Comparison of ENCODE assay signal across 25 mouse cellular contexts in the genomic region with DNA sequence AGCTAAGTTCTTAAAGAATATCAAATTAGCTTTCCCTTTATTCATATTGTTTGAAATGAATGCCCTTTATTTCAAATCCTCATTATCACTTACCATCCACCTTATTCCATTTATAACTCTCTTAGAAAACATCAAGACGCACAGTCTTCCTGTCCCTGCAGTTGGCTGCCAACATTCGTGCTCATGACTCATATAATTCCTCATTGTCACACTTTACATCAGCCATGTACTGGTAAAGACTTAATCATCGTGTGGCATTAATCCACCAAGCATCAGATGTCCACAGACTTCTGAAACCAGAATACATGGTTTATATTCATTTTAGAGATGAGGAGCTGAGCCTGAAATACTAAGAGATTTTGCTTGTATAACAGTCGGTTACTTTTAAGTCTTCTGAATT.
A peak's percentile ranks its signal among the peaks of the same experiment; 100 is the strongest.
DNase-seq lines count a peak whose midpoint lies in the region; ATAC-seq lines count a peak whose summit lies in the region.
"Had no signal": no experiment of that assay in that cellular context is flagged by ENCODE, and none has a peak within 500 bp of the region (broad histone marks: within the 10 kb centered on the region; RNA-seq: fewer than 3 reads in every experiment).

No protein-coding gene starts in this region.

- H3K4me2 ChIP-seq in hindbrain, embryonic 11.5 days (replicated peaks; ENCODE audit: low read depth, low read length), result no peak overlapping the region
- H3K4me2 ChIP-seq: embryonic facial prominence, embryonic 13.5 days; forebrain, embryonic 15.5 days; heart, embryonic 13.5 days; limb, embryonic 12.5 days; liver, embryonic 12.5 days; lung, embryonic 14.5 days had no signal

- no peak overlapping the region for H3K4me3 ChIP-seq in hindbrain, embryonic 11.5 days (ENCODE audit: low read depth, low read length)
- H3K4me3 ChIP-seq: embryonic facial prominence, embryonic 13.5 days; forebrain, embryonic 15.5 days; heart, embryonic 13.5 days; limb, embryonic 12.5 days; liver, embryonic 12.5 days; midbrain, embryonic 10.5 days had no signal

- H3K9me3 ChIP-seq in hindbrain, embryonic 11.5 days (ENCODE audit: control insufficient read depth, low read length), result no peaks in the 10 kb centered on the region
- H3K9me3 ChIP-seq: embryonic facial prominence, embryonic 13.5 days; forebrain, embryonic 15.5 days; heart, embryonic 13.5 days; limb, embryonic 12.5 days; liver, embryonic 12.5 days; midbrain, embryonic 10.5 days had no signal

- intact Hi-C loops in left cerebral cortex, postnatal 4 days (cut with DNase I), result no loop called here
- intact Hi-C loops in left cerebral cortex, postnatal 25 days (cut with DNase I), result no loop called here

- no peak for ATAC-seq in hindbrain, embryonic 11.5 days (ENCODE audit: low FRiP score)
- ATAC-seq: CD4-positive, CD25-positive, alpha-beta regulatory T cell, adult 4 months; forebrain, embryonic 15.5 days; hindbrain, embryonic 16.5 days; intestine, embryonic 16.5 days; liver, embryonic 12.5 days had no signal

- DNase-seq in frontal cortex, postnatal 36 days (ENCODE audit: low spot score in 2 of 2), result peak; percentile 15 to 36
- DNase-seq in frontal cortex, postnatal 10 days (ENCODE audit: low spot score in 2 of 2), result no peak
- DNase-seq in left cerebral cortex, adult 9 months (ENCODE audit: low spot score in 2 of 2), result peak; percentile 47 to 72
- DNase-seq in left cerebral cortex, postnatal 4 days, result no peak
- DNase-seq in NIH3T3 (ENCODE audit: low read depth), result peak; percentile 20
- peak; percentile 31 to 86 for DNase-seq in left cerebral cortex, postnatal 25 days (ENCODE audit: low spot score in 2 of 2)
- no peak for DNase-seq in hindbrain, embryonic 11.5 days (ENCODE audit: low spot score)
- no peak for DNase-seq in yolk sac, embryonic 10.5 days (ENCODE audit: low spot score)
- DNase-seq: cerebellum, postnatal 14 days; gastrocnemius, postnatal 10 days; heart, adult 11 months; kidney, postnatal 4 days; lung, embryonic 14.5 days; thymus, adult 18-20 months; thymus, postnatal 4 days had no signal

- WGBS in hindbrain, embryonic 11.5 days, result 88% methylated on average over 4 of the region's 4 CpGs

- H3K36me3 ChIP-seq in hindbrain, embryonic 11.5 days (ENCODE audit: control insufficient read depth, insufficient read depth, low read length), result no peaks in the 10 kb centered on the region
- H3K36me3 ChIP-seq: embryonic facial prominence, embryonic 13.5 days; forebrain, embryonic 15.5 days; heart, embryonic 13.5 days; limb, embryonic 12.5 days; liver, embryonic 12.5 days; midbrain, embryonic 10.5 days had no signal

- no peak overlapping the region for H3K27ac ChIP-seq in hindbrain, embryonic 11.5 days (ENCODE audit: low read depth, low read length)
- H3K27ac ChIP-seq: embryonic facial prominence, embryonic 13.5 days; forebrain, embryonic 15.5 days; heart, embryonic 13.5 days; limb, embryonic 12.5 days; liver, embryonic 12.5 days; macrophage; midbrain, embryonic 10.5 days had no signal

- no peak overlapping the region for H3K9ac ChIP-seq in hindbrain, embryonic 11.5 days (ENCODE audit: low read depth, low read length)
- H3K9ac ChIP-seq: embryonic facial prominence, embryonic 13.5 days; forebrain, embryonic 15.5 days; heart, embryonic 13.5 days; limb, embryonic 12.5 days; liver, embryonic 12.5 days; lung, embryonic 14.5 days had no signal

- H3K4me1 ChIP-seq in hindbrain, embryonic 11.5 days (replicated peaks; ENCODE audit: control insufficient read depth, insufficient read depth, low read length), result no peaks in the 10 kb centered on the region
- H3K4me1 ChIP-seq: embryonic facial prominence, embryonic 13.5 days; forebrain, embryonic 15.5 days; heart, embryonic 13.5 days; limb, embryonic 12.5 days; liver, embryonic 12.5 days; midbrain, embryonic 10.5 days had no signal

- no peaks in the 10 kb centered on the region for H3K27me3 ChIP-seq in hindbrain, embryonic 11.5 days (ENCODE audit: control insufficient read depth, insufficient read depth, low read length)
- H3K27me3 ChIP-seq: embryonic facial prominence, embryonic 13.5 days; forebrain, embryonic 15.5 days; heart, embryonic 13.5 days; limb, embryonic 12.5 days; liver, embryonic 12.5 days had no signal

Comparison
In these comparisons a context has a peak if more than half of its experiments do, and no peak if none do; other contexts are left out.
1. DNase-seq: peak in frontal cortex, postnatal 36 days (2 of 2), left cerebral cortex, adult 9 months (2 of 2), NIH3T3 (single experiment) and left cerebral cortex, postnatal 25 days (2 of 2); none in frontal cortex, postnatal 10 days (0 of 2), left cerebral cortex, postnatal 4 days (single experiment), hindbrain, embryonic 11.5 days (single experiment) and yolk sac, embryonic 10.5 days (single experiment).